Mouse (Mus musculus) forebrain, embryonic 11.5 days (tissue): ENCODE measurements around the gene Hs6st2. TPM values are rescaled to one million over a fixed set of nuclear protein-coding genes. Genes with fewer than 3 reads are reported as not detected.

Source experiments
- ATAC-seq: fragments of 200-750 bp; cut with Nextera tagmentation; replicated peaks from 2 replicates; pipeline ENCODE4 v1.8.0; 2017; ENCODE audit warnings: moderate TSS enrichment; ENCODE audit not compliant: low FRiP score
- DNase-seq: peaks from one replicate; pipeline ENCODE4 v3.0.0-alpha.2; 2017; ENCODE audit warnings: low spot score
- H3K27ac ChIP-seq: fragments of 300-500 bp; sonication (generic); 2 replicates; pipeline ENCODE4 v1.5.1; 2014; ENCODE audit warnings: low read depth, low read length
- H3K27me3 ChIP-seq: fragments of 300-500 bp; sonication (generic); 2 replicates; pipeline ENCODE4 v1.6.1; 2014; ENCODE audit warnings: mild to moderate bottlenecking, low read length, mixed read lengths; ENCODE audit not compliant: control insufficient read depth, insufficient read depth
- H3K36me3 ChIP-seq: fragments of 300-500 bp; sonication (generic); 2 replicates; pipeline ENCODE4 v1.6.1; 2014; ENCODE audit warnings: mild to moderate bottlenecking, low read length, moderate library complexity, mixed read lengths; ENCODE audit not compliant: control insufficient read depth, insufficient read depth
- H3K4me1 ChIP-seq: fragments of 300-500 bp; sonication (generic); replicated peaks from 2 replicates; pipeline ENCODE4 v1.6.1; 2014; ENCODE audit warnings: low read length, mixed read lengths; ENCODE audit not compliant: control insufficient read depth, insufficient read depth
- H3K4me2 ChIP-seq: fragments of 300-500 bp; sonication (generic); 2 replicates; pipeline ENCODE4 v1.6.1; 2014; ENCODE audit warnings: low read depth, mild to moderate bottlenecking, low read length, moderate library complexity, mixed read lengths; ENCODE audit not compliant: severe bottlenecking
- H3K4me3 ChIP-seq: fragments of 300-500 bp; sonication (generic); 2 replicates; pipeline ENCODE4 v1.5.1; 2014; ENCODE audit warnings: low read depth, low read length
- H3K9ac ChIP-seq: fragments of 300-500 bp; sonication (generic); 2 replicates; pipeline ENCODE4 v1.6.1; 2014; ENCODE audit warnings: low read length
- H3K9me3 ChIP-seq: fragments of 300-500 bp; sonication (generic); 2 replicates; pipeline ENCODE4 v1.6.1; 2016; ENCODE audit warnings: low read length, mixed read lengths; ENCODE audit not compliant: control insufficient read depth
- WGBS: fragments of 180-500 bp; shearing (Covaris S2); extraction: QIAGEN DNeasy Blood & Tissue Kit; methylation state at CpG from one replicate; pipeline ENCODE4 v1.1.7; 2014; 5-methylcytosine and 5-hydroxymethylcytosine counted together
- polyA plus RNA-seq: library from polyadenylated mRNA; unstranded; fragments of >200 nt; fragmentation: Nextera tagmentation; extraction: Ambion mirVana; gene quantifications from 2 replicates; pipeline ENCODE4 v1.2.1, GENCODE M21; 2014

Hs6st2 gene
- polyA plus RNA-seq, 1 experiment from 2014 or later, result 27.4 TPM

- Histone ChIP-seq H3K36me3 (no peaks in the 10 kb centered on the region), H3K27ac (no peak overlapping the region), H3K9ac (no peak overlapping the region), H3K4me3 (no peak overlapping the region), H3K4me2 (no peak overlapping the region), H3K9me3 (no peaks in the 10 kb centered on the region), H3K27me3 (no peaks in the 10 kb centered on the region), H3K4me1 (no peaks in the 10 kb centered on the region)
- 76% methylated on average over 3 of the region's 3 CpGs for WGBS
- ATAC-seq (no peak), DNase-seq (no peak)
Measured at GRCm38 (mm10) chrX:51343595-51343994, 338.1 kb downstream of the Hs6st2 start.

Other genes with a start within 250 kb of the Hs6st2 start
- not detected in 2 replicates for gene Usp26, start 119.4 kb upstream of the Hs6st2 start, polyA plus RNA-seq